Mouse (Mus musculus) intestine, embryonic 16.5 days (tissue): ENCODE measurements around the gene Nfatc2. TPM values are rescaled to one million over a fixed set of nuclear protein-coding genes. Genes with fewer than 3 reads are reported as not detected.

ENCODE experiments used
- ATAC-seq: fragments of 200-750 bp; cut with Nextera tagmentation; 2 replicates; pipeline ENCODE4 v1.8.0; 2017; ENCODE audit warnings: moderate TSS enrichment, moderate library complexity
- H3K27ac ChIP-seq: fragments of 300-500 bp; sonication (generic); 2 replicates; pipeline ENCODE4 v1.5.1; 2014; ENCODE audit warnings: mild to moderate bottlenecking, low read length
- H3K27me3 ChIP-seq: fragments of 300-500 bp; sonication (generic); replicated peaks from 2 replicates; pipeline ENCODE4 v1.6.1; 2014; ENCODE audit warnings: low read length, control low read depth, mixed read lengths; ENCODE audit not compliant: control insufficient read depth, insufficient read depth
- H3K36me3 ChIP-seq: fragments of 300-500 bp; sonication (generic); 2 replicates; pipeline ENCODE4 v1.6.1; 2014; ENCODE audit warnings: low read length, control low read depth; ENCODE audit not compliant: control insufficient read depth, insufficient read depth
- H3K4me1 ChIP-seq: fragments of 300-500 bp; sonication (generic); 2 replicates; pipeline ENCODE4 v1.6.1; 2014; ENCODE audit warnings: low read length, control low read depth, mixed read lengths; ENCODE audit not compliant: control insufficient read depth, insufficient read depth
- H3K4me2 ChIP-seq: fragments of 300-500 bp; sonication (generic); 2 replicates; pipeline ENCODE4 v1.6.1; 2014; ENCODE audit warnings: low read depth, low read length, control low read depth
- H3K4me3 ChIP-seq: fragments of 300-500 bp; sonication (generic); 2 replicates; pipeline ENCODE4 v1.5.1; 2014; ENCODE audit warnings: mild to moderate bottlenecking, low read length
- H3K9ac ChIP-seq: fragments of 300-500 bp; sonication (generic); 2 replicates; pipeline ENCODE4 v1.6.1; 2014; ENCODE audit warnings: low read depth, low read length
- H3K9me3 ChIP-seq: fragments of 300-500 bp; sonication (generic); 2 replicates; pipeline ENCODE4 v1.6.1; 2016; ENCODE audit warnings: low read length, control low read depth; ENCODE audit not compliant: control insufficient read depth
- WGBS: fragments of 180-500 bp; shearing (Covaris S2); extraction: QIAGEN DNeasy Blood & Tissue Kit; methylation state at CpG from one replicate; pipeline ENCODE4 v1.1.7; 2014; 5-methylcytosine and 5-hydroxymethylcytosine counted together
- polyA plus RNA-seq: library from polyadenylated mRNA; unstranded; fragments of >200 nt; fragmentation: Nextera tagmentation; extraction: Ambion mirVana; gene quantifications from 2 replicates; pipeline ENCODE4 v1.2.1, GENCODE M21; 2015

Gene Nfatc2
- polyA plus RNA-seq, 1 experiment from 2014 or later, result 1.6 TPM

- no peaks in the 10 kb centered on the region for H3K36me3 ChIP-seq
- no peak overlapping the region for H3K4me2 ChIP-seq
- H3K4me3 ChIP-seq, result no peak overlapping the region
- ATAC-seq, result peak; percentile 67
- 23% methylated on average over 8 of the region's 8 CpGs for WGBS
- H3K9ac ChIP-seq, result no peak overlapping the region
- H3K9me3 ChIP-seq, result no peaks in the 10 kb centered on the region
- no peak overlapping the region for H3K27ac ChIP-seq
- peaks cover 6% of the 10 kb centered on the region for H3K4me1 ChIP-seq
- H3K27me3 ChIP-seq, result no peaks in the 10 kb centered on the region
Observed at GRCm38 (mm10) chr2:168628787-168629186, 27.3 kb upstream of the Nfatc2 start.

GRCm38 (mm10) chr2:168627829-168628770, 26.6 kb upstream of the Nfatc2 start:
- WGBS, result 65% methylated on average over 20 of the region's 20 CpGs
- no peak for ATAC-seq
- Histone ChIP-seq H3K9ac (no peak overlapping the region), H3K27me3 (no peaks in the 10 kb centered on the region), H3K36me3 (no peaks in the 10 kb centered on the region), H3K4me1 (no peaks in the 10 kb centered on the region; the same call in 1 of the 2 replicates), H3K9me3 (no peaks in the 10 kb centered on the region), H3K4me3 (no peak overlapping the region), H3K27ac (no peak overlapping the region), H3K4me2 (no peak overlapping the region)

DNA sequence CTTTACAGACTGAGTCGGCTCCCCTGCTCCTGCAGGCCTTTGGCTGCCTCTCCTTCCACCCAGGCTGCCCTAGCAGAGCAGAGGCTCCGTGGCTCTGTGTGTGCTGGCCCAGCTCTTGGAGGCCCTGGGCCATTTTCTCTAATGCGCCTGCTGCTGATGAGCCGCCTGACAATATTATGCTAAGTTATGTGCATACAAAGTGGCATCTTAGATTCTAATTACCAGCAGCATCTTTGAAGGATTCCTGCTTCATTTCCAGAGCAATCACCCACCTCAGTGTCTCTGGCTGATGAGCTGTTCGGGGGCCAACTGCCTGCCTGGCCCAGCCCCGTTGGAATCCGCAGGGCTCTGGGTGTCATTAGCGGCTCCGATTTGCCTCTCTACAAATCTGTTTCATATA, 24.9 kb upstream of the Nfatc2 start:
- no peaks in the 10 kb centered on the region; the same call in 1 of the 2 replicates for H3K4me1 ChIP-seq
- no peak overlapping the region for H3K9ac ChIP-seq
- H3K27ac ChIP-seq, result no peak overlapping the region
- H3K4me2 ChIP-seq, result no peak overlapping the region
- no peak overlapping the region for H3K4me3 ChIP-seq
- H3K36me3 ChIP-seq, result no peaks in the 10 kb centered on the region
- no peaks in the 10 kb centered on the region for H3K9me3 ChIP-seq
- no peak for ATAC-seq
- 72% methylated on average over 9 of the region's 9 CpGs for WGBS
- H3K27me3 ChIP-seq, result no peaks in the 10 kb centered on the region

- no peak for ATAC-seq
- no peaks in the 10 kb centered on the region for H3K27me3 ChIP-seq
- H3K4me1 ChIP-seq, result no peaks in the 10 kb centered on the region; the same call in 1 of the 2 replicates
- no peaks in the 10 kb centered on the region for H3K9me3 ChIP-seq
- H3K27ac ChIP-seq, result no peak overlapping the region
- H3K4me2 ChIP-seq, result no peak overlapping the region
- 55% methylated on average over 4 of the region's 4 CpGs for WGBS
- H3K4me3 ChIP-seq, result no peak overlapping the region
- H3K9ac ChIP-seq, result no peak overlapping the region
- no peaks in the 10 kb centered on the region for H3K36me3 ChIP-seq
Observed at GRCm38 (mm10) chr2:168625091-168625490, 23.6 kb upstream of the Nfatc2 start.

DNA sequence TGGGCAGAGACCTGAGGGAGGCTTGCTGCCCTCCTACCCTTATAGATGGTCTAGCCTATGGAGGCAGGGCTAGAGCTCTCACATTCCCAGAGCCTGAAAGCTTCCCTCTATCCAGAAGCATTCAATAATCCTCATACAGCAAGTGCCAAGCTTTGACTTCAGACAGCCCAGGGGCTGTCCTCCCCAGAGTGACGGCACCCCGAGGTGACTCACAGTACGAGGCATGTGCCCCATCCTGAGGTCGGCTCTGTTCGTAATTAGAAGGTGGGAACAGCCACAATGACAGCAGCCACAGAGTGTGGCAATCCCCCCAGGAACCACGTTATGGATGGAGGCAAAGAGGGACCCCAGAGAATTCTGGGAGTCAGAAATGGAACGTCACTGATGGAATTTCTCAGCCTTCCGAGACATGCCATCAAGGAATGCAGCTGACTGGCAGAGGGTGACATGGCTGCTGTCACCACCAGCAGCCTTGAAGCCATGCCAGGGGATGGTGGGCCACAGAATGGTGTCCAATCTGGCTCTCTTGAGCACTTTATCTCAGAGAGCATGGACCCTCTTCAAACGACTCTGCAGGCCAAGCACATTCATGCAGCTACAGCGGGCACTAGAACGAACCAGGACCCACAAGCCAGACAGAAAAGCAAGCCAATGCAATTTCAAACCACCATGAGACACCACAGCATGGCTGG, 19.8 kb upstream of the Nfatc2 start:
- H3K36me3 ChIP-seq, result no peaks in the 10 kb centered on the region
- H3K27ac ChIP-seq, result no peak overlapping the region
- no peak for ATAC-seq
- no peak overlapping the region for H3K4me3 ChIP-seq
- H3K9ac ChIP-seq, result no peak overlapping the region
- no peaks in the 10 kb centered on the region for H3K4me1 ChIP-seq
- WGBS, result 83% methylated on average over 11 of the region's 11 CpGs
- no peaks in the 10 kb centered on the region for H3K27me3 ChIP-seq
- H3K4me2 ChIP-seq, result no peak overlapping the region
- H3K9me3 ChIP-seq, result no peaks in the 10 kb centered on the region

DNA sequence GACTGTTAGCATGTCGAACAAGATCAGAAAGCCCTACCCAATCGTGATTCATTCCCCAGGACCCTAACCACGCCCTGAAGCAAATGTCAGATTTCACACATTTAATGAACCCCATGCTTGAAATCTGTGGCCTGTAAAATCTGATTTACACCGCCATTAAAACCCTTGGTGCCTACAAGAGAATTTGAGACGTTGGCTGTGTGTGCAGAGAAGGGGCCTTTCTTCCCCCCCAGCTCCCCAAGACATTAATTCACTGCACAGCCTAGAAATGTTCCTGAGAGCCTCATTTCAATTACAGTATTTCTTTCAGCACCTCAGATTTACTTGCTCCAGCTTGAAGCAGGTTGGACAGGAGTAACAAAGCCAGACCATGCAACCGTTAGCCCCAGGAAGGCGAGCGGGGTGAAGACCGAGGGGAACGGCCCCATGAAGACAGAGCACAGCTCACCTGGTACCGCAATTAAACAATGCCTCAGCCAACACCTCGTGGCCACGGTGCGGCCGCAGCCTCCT, 16.8 kb upstream of the Nfatc2 start:
- 65% methylated on average over 15 of the region's 15 CpGs for WGBS
- no peak overlapping the region for H3K27ac ChIP-seq
- H3K9ac ChIP-seq, result no peak overlapping the region
- no peak overlapping the region for H3K4me2 ChIP-seq
- no peak overlapping the region for H3K4me3 ChIP-seq
- no peaks in the 10 kb centered on the region for H3K9me3 ChIP-seq
- ATAC-seq, result no peak
- H3K27me3 ChIP-seq, result no peaks in the 10 kb centered on the region
- H3K36me3 ChIP-seq, result no peaks in the 10 kb centered on the region
- 0 out of 2 replicates have a peak, but pooled peaks cover 4% of the 10 kb centered on the region for H3K4me1 ChIP-seq

- Histone ChIP-seq H3K4me3 (no peak overlapping the region), H3K36me3 (no peaks in the 10 kb centered on the region), H3K9me3 (no peaks in the 10 kb centered on the region), H3K4me2 (no peak overlapping the region), H3K27ac (no peak overlapping the region), H3K27me3 (no peaks in the 10 kb centered on the region), H3K9ac (no peak overlapping the region), H3K4me1 (peaks cover 9% of the 10 kb centered on the region; the same call in 1 of the 2 replicates)
- ATAC-seq, result no peak
- WGBS, result 67% methylated on average over 3 of the region's 3 CpGs
Observed at GRCm38 (mm10) chr2:168615160-168615559, 13.7 kb upstream of the Nfatc2 start.

DNA sequence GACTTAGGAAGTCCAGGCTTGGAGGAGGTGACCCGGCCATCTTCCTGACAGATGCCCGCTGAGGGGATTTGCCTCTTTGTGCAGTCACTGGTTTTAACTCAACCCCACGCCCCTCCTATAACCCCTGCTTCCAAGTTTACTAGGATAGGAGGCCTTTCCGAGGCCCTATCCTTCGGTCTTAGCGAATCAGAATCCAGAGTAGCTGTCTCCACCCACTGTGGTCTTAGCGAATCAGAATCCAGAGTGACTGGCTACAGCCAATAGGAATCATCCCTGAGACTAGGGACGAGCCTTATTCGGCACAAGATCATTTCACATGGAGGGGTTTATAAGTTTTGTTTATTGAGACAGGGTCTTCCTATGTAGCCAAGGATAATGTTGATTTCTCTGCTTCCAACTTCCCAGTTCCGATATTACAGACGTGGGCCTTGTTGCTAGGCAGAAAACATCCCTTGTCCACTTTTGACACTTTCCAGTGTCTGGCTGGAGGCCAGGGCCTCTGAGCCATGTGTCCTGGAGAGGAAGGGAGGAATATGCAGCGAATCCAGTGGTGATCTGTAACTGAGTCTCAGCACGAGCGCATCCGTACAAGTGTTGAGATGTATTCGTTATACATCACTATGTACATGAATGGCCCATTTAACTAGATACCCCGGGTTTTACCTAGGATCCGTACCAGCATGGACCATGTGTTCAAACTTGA, 12.9 kb upstream of the Nfatc2 start:
- Histone ChIP-seq H3K36me3 (no peaks in the 10 kb centered on the region), H3K4me2 (no peak overlapping the region), H3K9me3 (no peaks in the 10 kb centered on the region), H3K9ac (no peak overlapping the region), H3K4me3 (no peak overlapping the region), H3K27ac (no peak overlapping the region), H3K27me3 (no peaks in the 10 kb centered on the region), H3K4me1 (peaks cover 9% of the 10 kb centered on the region; the same call in 1 of the 2 replicates)
- peak; percentile 36 for ATAC-seq
- WGBS, result 63% methylated on average over 18 of the region's 18 CpGs
